Mouse (Mus musculus) ovary, postnatal 14 days (tissue): Measurements from ENCODE around the gene Cenph.
"Not testable (repeated sequence)": the region's sequence is repeated elsewhere in the genome, so short reads cannot be mapped to it uniquely, and the experiment has no call there.

ENCODE experiments used
- DNase-seq: peaks from one replicate; pipeline ENCODE4 v3.0.0; 2022; ENCODE audit warnings: low spot score

Gene Cenph

GRCm38 (mm10) chr13:100775252-100776055, at the start of gene Cenph:
TSS of gene Cenph (minus strand) at chr13:100775899.
- peak; percentile 74 for DNase-seq

- no peak for DNase-seq
Measured at GRCm38 (mm10) chr13:100824916-100825315, 49.2 kb upstream of the Cenph start.

- no peak for DNase-seq
Measured at GRCm38 (mm10) chr13:100824306-100824705, 48.6 kb upstream of the Cenph start.

GRCm38 (mm10) chr13:100823863-100824262, 48.2 kb upstream of the Cenph start:
- no peak for DNase-seq

GRCm38 (mm10) chr13:100814451-100814850, 38.8 kb upstream of the Cenph start:
- no peak for DNase-seq

GRCm38 (mm10) chr13:100805776-100806175, 30.1 kb upstream of the Cenph start:
- DNase-seq, result no peak

- no peak for DNase-seq
Measured at GRCm38 (mm10) chr13:100797171-100797570, 21.5 kb upstream of the Cenph start.

GRCm38 (mm10) chr13:100789083-100789482, 13.4 kb upstream of the Cenph start:
- no peak for DNase-seq

- DNase-seq, result not testable (repeated sequence)
Measured at GRCm38 (mm10) chr13:100788057-100788456, 12.4 kb upstream of the Cenph start.

GRCm38 (mm10) chr13:100787316-100788010, 11.8 kb upstream of the Cenph start:
- no peak for DNase-seq

- DNase-seq, result peak; percentile 85
Measured at GRCm38 (mm10) chr13:100786414-100786867, 10.7 kb upstream of the Cenph start, which contains the start of gene Ccnb1. TSS of gene Ccnb1 (minus strand) at chr13:100786570.

GRCm38 (mm10) chr13:100785806-100786413, 10.2 kb upstream of the Cenph start:
- no peak for DNase-seq

GRCm38 (mm10) chr13:100777491-100777890, 1.8 kb upstream of the Cenph start:
- no peak for DNase-seq

- no peak for DNase-seq
Measured at GRCm38 (mm10) chr13:100776710-100777109, 1.0 kb upstream of the Cenph start.

GRCm38 (mm10) chr13:100776056-100776419, 339 bp upstream of the Cenph start:
- no peak for DNase-seq

GRCm38 (mm10) chr13:100774704-100775103, 995 bp downstream of the Cenph start:
- DNase-seq, result no peak

- DNase-seq, result no peak
Measured at GRCm38 (mm10) chr13:100755329-100755728, 20.4 kb downstream of the Cenph start.

- DNase-seq, result no peak
Measured at GRCm38 (mm10) chr13:100754186-100754585, 21.5 kb downstream of the Cenph start.

GRCm38 (mm10) chr13:100753011-100753410, 22.7 kb downstream of the Cenph start:
- no peak for DNase-seq

GRCm38 (mm10) chr13:100752529-100752928, 23.2 kb downstream of the Cenph start:
- DNase-seq, result no peak

- no peak for DNase-seq
Measured at GRCm38 (mm10) chr13:100751402-100751801, 24.3 kb downstream of the Cenph start.

- no peak for DNase-seq
Measured at GRCm38 (mm10) chr13:100750799-100751198, 24.9 kb downstream of the Cenph start.

- DNase-seq, result no peak
Measured at GRCm38 (mm10) chr13:100748638-100749037, 27.1 kb downstream of the Cenph start.
